Mouse (Mus musculus): ENCODE measurements around the gene AI481877.

DNA sequence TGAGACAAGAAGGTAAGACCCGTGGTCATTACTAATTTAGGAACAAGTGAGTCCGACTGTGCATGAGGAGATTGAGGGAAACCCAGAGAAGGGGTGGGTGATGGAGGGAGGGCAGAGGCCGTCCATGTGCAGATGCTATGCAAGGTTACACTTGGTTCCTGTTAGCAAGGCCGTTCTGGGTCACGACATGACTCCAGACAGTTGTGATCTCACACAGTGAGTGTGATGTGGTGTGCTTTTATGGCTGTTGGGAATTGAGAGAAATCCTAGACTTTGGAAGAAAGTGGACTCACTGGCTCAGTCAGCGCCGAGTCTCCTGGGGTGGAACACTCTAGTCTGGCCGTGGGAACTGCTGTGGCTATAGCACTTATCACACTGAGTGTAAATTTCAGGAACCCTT, 132.6 kb downstream of the AI481877 start:
- TF ChIP-seq CTCF (IDR thresholded peaks at IDR 0.05; ENCODE audit: borderline replicate concordance, insufficient read depth, low read depth, low read length) (no peak), POLR2A (IDR thresholded peaks at IDR 0.05; ENCODE audit: borderline replicate concordance, insufficient read depth, low read length) (no peak)
